Mouse (Mus musculus) gonadal fat pad, adult 2 months (tissue): Measurements from ENCODE around the gene Rag1. TPM values are rescaled to one million over a fixed set of nuclear protein-coding genes. Genes with fewer than 3 reads are reported as not detected.

Source experiments
- DNase-seq: peaks from one replicate; pipeline ENCODE4 v3.0.0-alpha.2; 2012; ENCODE audit warnings: low read depth
- polyA plus RNA-seq: library from polyadenylated mRNA; depleted of rRNA; stranded (reverse); fragments of >200 nt; gene quantifications from 2 replicates; pipeline ENCODE4 v1.2.3, GENCODE M21; 2012; rRNA removed

Gene Rag1
- polyA plus RNA-seq, 1 experiment = 0.04 TPM

DNA sequence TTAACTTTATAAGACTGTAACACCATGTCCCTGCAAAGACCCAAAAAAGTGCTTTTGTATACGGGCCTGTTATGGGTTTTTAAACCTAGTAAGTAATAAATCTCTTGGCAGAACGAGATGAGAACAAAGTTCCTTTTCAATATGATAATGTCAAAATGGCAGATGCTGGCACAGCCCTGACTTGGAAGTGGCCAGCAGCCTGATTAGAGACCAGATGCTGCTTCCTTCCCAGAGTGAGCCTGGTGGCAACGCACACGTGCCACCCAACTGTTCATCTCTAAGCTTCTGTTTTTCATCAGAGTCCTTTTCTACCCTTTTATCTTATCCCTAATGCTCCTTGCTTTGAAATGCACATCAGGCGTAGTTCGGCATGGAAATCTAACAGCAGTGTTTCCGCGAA is 57.9 kb downstream of the Rag1 start:
- DNase-seq = no peak

Other genes with a start within 250 kb of the Rag1 start
- gene Rag2, start 24.8 kb downstream of the Rag1 start, polyA plus RNA-seq = not detected in 2 replicates
- 8.6 and 9.8 TPM in 2 replicates for gene B230118H07Rik, start within 50 bp of the Rag1 start, polyA plus RNA-seq
- gene Traf6, start 28.9 kb upstream of the Rag1 start, polyA plus RNA-seq = 11.8 and 13.0 TPM in 2 replicates
- gene Prr5l, start 233.5 kb upstream of the Rag1 start, polyA plus RNA-seq = 5.7 and 5.8 TPM in 2 replicates
- 56.4 and 90.2 TPM in 2 replicates for gene Commd9, start 236.7 kb upstream of the Rag1 start, polyA plus RNA-seq